Mouse (Mus musculus): ENCODE data around the gene N4bp3. TPM values are rescaled to one million over a fixed set of nuclear protein-coding genes. Genes with fewer than 3 reads are reported as not detected.

Gene N4bp3
- total RNA-seq, 1 experiment: 23.7 TPM

- H3K9ac ChIP-seq (ENCODE audit: insufficient read depth, low read depth, low read length, poor library complexity, severe bottlenecking): no peak overlapping the region
Measured at GRCm38 (mm10) chr11:51658291-51658690, 7.6 kb upstream of the N4bp3 start.

GRCm38 (mm10) chr11:51656798-51657521, 6.3 kb upstream of the N4bp3 start:
- Histone ChIP-seq H3K36me3 (ENCODE audit: control insufficient read depth, insufficient read depth, low read length, poor library complexity, severe bottlenecking) (peaks cover 31% of the 10 kb centered on the region), H3K9ac (ENCODE audit: insufficient read depth, low read depth, low read length, poor library complexity, severe bottlenecking) (no peak overlapping the region; the same call in 1 of the 2 replicates), H3K4me3 (ENCODE audit: insufficient read depth in 1 of 2, low read depth in 1 of 2, low read length in 2 of 2, poor library complexity in 1 of 2, severe bottlenecking in 1 of 2) (no peak overlapping the region), H3K27ac (ENCODE audit: insufficient read depth, low read depth, low read length, poor library complexity, severe bottlenecking) (no peak overlapping the region), H3K9me3 (ENCODE audit: control insufficient read depth, insufficient read depth, low read depth, low read length) (no peaks in the 10 kb centered on the region), H3K4me1 (ENCODE audit: control insufficient read depth in 2 of 2, insufficient read depth in 2 of 2, low read length in 2 of 2, poor library complexity in 1 of 2) (peaks cover 0 to 15% of the 10 kb centered on the region in 2 experiments; a peak in 3 of 4 replicates)
- in situ Hi-C loops (cut with MboI; ENCODE audit: low sequenced_read_pairs in 2 of 2, unreplicated experiment in 2 of 2): no loop called here
- TF ChIP-seq ZNF384 (IDR thresholded peaks at IDR 0.05; ENCODE audit: low read depth, low read length) (no peak), MAFK (IDR thresholded peaks at IDR 0.05; ENCODE audit: insufficient read depth, low read depth, low read length) (no peak), HCFC1 (IDR thresholded peaks at IDR 0.05; ENCODE audit: borderline replicate concordance, insufficient read depth, low read length) (no peak), CHD2 (IDR thresholded peaks at IDR 0.05; ENCODE audit: low read depth, low read length) (no peak), ZC3H11A (IDR thresholded peaks at IDR 0.05; ENCODE audit: borderline replicate concordance, low read depth, low read length) (no peak)
- no peak for DNase-seq (ENCODE audit: low read depth, low spot score)

More at GRCm38 (mm10) chr11:51658291-51658690, 7.6 kb upstream of the N4bp3 start:
- Histone ChIP-seq H3K9me3 (ENCODE audit: control insufficient read depth, insufficient read depth, low read depth, low read length) (no peaks in the 10 kb centered on the region), H3K4me3 (ENCODE audit: insufficient read depth in 1 of 2, low read depth in 1 of 2, low read length in 2 of 2, poor library complexity in 1 of 2, severe bottlenecking in 1 of 2) (no peak overlapping the region), H3K27ac (ENCODE audit: insufficient read depth, low read depth, low read length, poor library complexity, severe bottlenecking) (no peak overlapping the region), H3K36me3 (ENCODE audit: control insufficient read depth, insufficient read depth, low read length, poor library complexity, severe bottlenecking) (peaks cover 31% of the 10 kb centered on the region), H3K4me1 (ENCODE audit: control insufficient read depth in 2 of 2, insufficient read depth in 2 of 2, low read length in 2 of 2, poor library complexity in 1 of 2) (peaks cover 0 to 14% of the 10 kb centered on the region in 2 experiments; a peak in 3 of 4 replicates)
- in situ Hi-C loops (cut with MboI; ENCODE audit: low sequenced_read_pairs in 2 of 2, unreplicated experiment in 2 of 2): no loop called here
- TF ChIP-seq HCFC1 (IDR thresholded peaks at IDR 0.05; ENCODE audit: borderline replicate concordance, insufficient read depth, low read length): no peak
- TF ChIP-seq ZNF384 (IDR thresholded peaks at IDR 0.05; ENCODE audit: low read depth, low read length): no peak
- no peak for TF ChIP-seq MAFK (IDR thresholded peaks at IDR 0.05; ENCODE audit: insufficient read depth, low read depth, low read length)
- no peak for TF ChIP-seq ZC3H11A (IDR thresholded peaks at IDR 0.05; ENCODE audit: borderline replicate concordance, low read depth, low read length)
- TF ChIP-seq CHD2 (IDR thresholded peaks at IDR 0.05; ENCODE audit: low read depth, low read length): no peak
- no peak for DNase-seq (ENCODE audit: low read depth, low spot score)

- Histone ChIP-seq H3K9ac (ENCODE audit: insufficient read depth, low read depth, low read length, poor library complexity, severe bottlenecking) (no peak overlapping the region), H3K36me3 (ENCODE audit: control insufficient read depth, insufficient read depth, low read length, poor library complexity, severe bottlenecking) (peaks cover 31% of the 10 kb centered on the region)
- in situ Hi-C loops (cut with MboI; ENCODE audit: low sequenced_read_pairs in 2 of 2, unreplicated experiment in 2 of 2): no loop called here
Measured at GRCm38 (mm10) chr11:51654891-51655290, 4.2 kb upstream of the N4bp3 start.

GRCm38 (mm10) chr11:51653736-51654135, 3.1 kb upstream of the N4bp3 start:
- no peak overlapping the region for H3K4me3 ChIP-seq (ENCODE audit: insufficient read depth in 1 of 2, low read depth in 1 of 2, low read length in 2 of 2, poor library complexity in 1 of 2, severe bottlenecking in 1 of 2)
- no peak overlapping the region for H3K27ac ChIP-seq (ENCODE audit: insufficient read depth, low read depth, low read length, poor library complexity, severe bottlenecking)
- H3K36me3 ChIP-seq (ENCODE audit: control insufficient read depth, insufficient read depth, low read length, poor library complexity, severe bottlenecking): peaks cover 31% of the 10 kb centered on the region
- H3K9me3 ChIP-seq (ENCODE audit: control insufficient read depth, insufficient read depth, low read depth, low read length): no peaks in the 10 kb centered on the region
- DNase-seq (ENCODE audit: low read depth, low spot score): no peak
- H3K9ac ChIP-seq (ENCODE audit: insufficient read depth, low read depth, low read length, poor library complexity, severe bottlenecking): no peak overlapping the region
- no peak for TF ChIP-seq MAFK (IDR thresholded peaks at IDR 0.05; ENCODE audit: insufficient read depth, low read depth, low read length)
- no peak for TF ChIP-seq ZC3H11A (IDR thresholded peaks at IDR 0.05; ENCODE audit: borderline replicate concordance, low read depth, low read length)
- no peak for TF ChIP-seq HCFC1 (IDR thresholded peaks at IDR 0.05; ENCODE audit: borderline replicate concordance, insufficient read depth, low read length)
- TF ChIP-seq ZNF384 (IDR thresholded peaks at IDR 0.05; ENCODE audit: low read depth, low read length): no peak
- no peak for TF ChIP-seq CHD2 (IDR thresholded peaks at IDR 0.05; ENCODE audit: low read depth, low read length)
- in situ Hi-C loops (cut with MboI; ENCODE audit: low sequenced_read_pairs in 2 of 2, unreplicated experiment in 2 of 2): no loop called here
- H3K4me1 ChIP-seq (ENCODE audit: control insufficient read depth in 2 of 2, insufficient read depth in 2 of 2, low read length in 2 of 2, poor library complexity in 1 of 2): peaks cover 1 to 9% of the 10 kb centered on the region in 2 experiments; a peak in 3 of 4 replicates

More at GRCm38 (mm10) chr11:51654891-51655290, 4.2 kb upstream of the N4bp3 start:
- no peak for DNase-seq (ENCODE audit: low read depth, low spot score)
- TF ChIP-seq MAFK (IDR thresholded peaks at IDR 0.05; ENCODE audit: insufficient read depth, low read depth, low read length): no peak
- TF ChIP-seq HCFC1 (IDR thresholded peaks at IDR 0.05; ENCODE audit: borderline replicate concordance, insufficient read depth, low read length): no peak
- TF ChIP-seq CHD2 (IDR thresholded peaks at IDR 0.05; ENCODE audit: low read depth, low read length): no peak
- no peak for TF ChIP-seq ZC3H11A (IDR thresholded peaks at IDR 0.05; ENCODE audit: borderline replicate concordance, low read depth, low read length)
- no peak for TF ChIP-seq ZNF384 (IDR thresholded peaks at IDR 0.05; ENCODE audit: low read depth, low read length)
- H3K4me3 ChIP-seq (ENCODE audit: insufficient read depth in 1 of 2, low read depth in 1 of 2, low read length in 2 of 2, poor library complexity in 1 of 2, severe bottlenecking in 1 of 2): no peak overlapping the region
- peaks cover under 1 to 11% of the 10 kb centered on the region in 2 experiments; a peak in 3 of 4 replicates for H3K4me1 ChIP-seq (ENCODE audit: control insufficient read depth in 2 of 2, insufficient read depth in 2 of 2, low read length in 2 of 2, poor library complexity in 1 of 2)
- no peak overlapping the region for H3K27ac ChIP-seq (ENCODE audit: insufficient read depth, low read depth, low read length, poor library complexity, severe bottlenecking)
- no peaks in the 10 kb centered on the region for H3K9me3 ChIP-seq (ENCODE audit: control insufficient read depth, insufficient read depth, low read depth, low read length)

All from ES-E14 (cell line).